Mouse (Mus musculus): ENCODE measurements at regions not wholly inside any gene's neighbourhood (a gene's known extent, or its start where the extent isn't known, plus 50 kb on each side); places are given as distances from the start of the nearest gene placed in this dataset.

- WGBS, result 62% methylated on average over 18 of the region's 18 CpGs
- no peak overlapping the region for H3K9ac ChIP-seq (ENCODE audit: low read length)
- no peak for ATAC-seq (ENCODE audit: insufficient read depth, low FRiP score)
- no peak overlapping the region for H3K4me3 ChIP-seq (replicated peaks; ENCODE audit: low read length)
- H3K9me3 ChIP-seq (replicated peaks; ENCODE audit: control insufficient read depth, low read length), result no peaks in the 10 kb centered on the region
- H3K4me1 ChIP-seq (ENCODE audit: control insufficient read depth, insufficient read depth, low read length), result no peaks in the 10 kb centered on the region
- H3K27ac ChIP-seq (ENCODE audit: low read length), result no peak overlapping the region
- no peaks in the 10 kb centered on the region for H3K27me3 ChIP-seq (ENCODE audit: control insufficient read depth, insufficient read depth, low read length)
- H3K4me2 ChIP-seq (ENCODE audit: low read depth, low read length), result no peak overlapping the region
- no peaks in the 10 kb centered on the region for H3K36me3 ChIP-seq (ENCODE audit: control insufficient read depth, insufficient read depth, low read length)
These were observed 56.2 kb upstream of the Paqr3 start for GRCm38 (mm10) chr5:97167401-97168249.

- Histone ChIP-seq H3K27ac (ENCODE audit: low read length) (no peak overlapping the region), H3K27me3 (ENCODE audit: control insufficient read depth, insufficient read depth, low read length) (no peaks in the 10 kb centered on the region), H3K4me3 (replicated peaks; ENCODE audit: low read length) (no peak overlapping the region), H3K9ac (ENCODE audit: low read length) (no peak overlapping the region), H3K36me3 (ENCODE audit: control insufficient read depth, insufficient read depth, low read length) (no peaks in the 10 kb centered on the region), H3K4me1 (ENCODE audit: control insufficient read depth, insufficient read depth, low read length) (no peaks in the 10 kb centered on the region), H3K4me2 (ENCODE audit: low read depth, low read length) (no peak overlapping the region), H3K9me3 (replicated peaks; ENCODE audit: control insufficient read depth, low read length) (no peaks in the 10 kb centered on the region)
- WGBS, result 77% methylated on average over 4 of the region's 4 CpGs
- no peak for ATAC-seq (ENCODE audit: insufficient read depth, low FRiP score)
These were observed 54.9 kb upstream of the Paqr3 start for GRCm38 (mm10) chr5:97166128-97166883.
